Mouse (Mus musculus): Measurements from ENCODE around the gene Dnajc3. TPM values are rescaled to one million over a fixed set of nuclear protein-coding genes. Genes with fewer than 3 reads are reported as not detected.

Gene Dnajc3
- total and polyA plus RNA-seq, 3 experiments = 12.7 to 18.5 TPM; not detected in 1

DNA sequence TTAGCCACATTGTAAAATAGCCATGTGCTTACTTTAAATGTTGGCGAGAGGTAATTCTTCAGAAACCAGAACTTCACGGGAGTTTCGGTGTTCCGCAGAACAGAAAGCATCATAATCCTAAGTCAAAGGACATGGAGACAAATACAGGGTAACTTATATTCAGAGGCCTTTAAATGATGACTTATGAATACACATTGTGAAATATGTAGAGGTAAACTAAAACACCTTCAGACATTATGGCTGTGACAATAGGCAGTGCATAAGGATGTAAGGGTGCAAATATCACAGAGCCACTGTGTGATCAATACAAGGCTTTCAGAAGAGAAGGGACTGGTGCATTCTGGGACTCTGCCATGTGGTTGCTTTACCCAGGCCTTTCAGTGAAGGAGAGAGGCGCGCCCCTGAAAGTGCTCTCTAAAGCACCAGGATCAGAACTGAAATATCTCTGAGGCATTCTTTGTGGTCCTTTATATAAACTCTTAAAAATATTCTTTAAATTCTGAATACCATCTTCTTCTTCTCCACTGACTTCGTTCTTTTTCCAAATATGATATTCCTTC is 70.3 kb downstream of the Dnajc3 start:
- Histone ChIP-seq H3K27me3 (ENCODE audit: control insufficient read depth in 1 of 2, insufficient read depth in 2 of 2, low read length in 2 of 2) (no peaks in the 10 kb centered on the region), H3K36me3 (ENCODE audit: control insufficient read depth in 1 of 2, insufficient read depth in 2 of 2, low read length in 2 of 2) (no peaks in the 10 kb centered on the region), H3K79me2 (ENCODE audit: control insufficient read depth, insufficient read depth, low read length, poor library complexity) (no peaks in the 10 kb centered on the region), H3K9me3 (replicated peaks; ENCODE audit: insufficient read depth, low read length) (no peaks in the 10 kb centered on the region), H3K27ac (ENCODE audit: control insufficient read depth, low read depth, low read length) (peak overlapping the region; percentile 65; the same call in 1 of the 2 replicates), H3K4me1 (ENCODE audit: control insufficient read depth in 1 of 2, insufficient read depth in 2 of 2, low read length in 2 of 2) (no peaks in the 10 kb centered on the region), H3K4me3 (ENCODE audit: control insufficient read depth in 1 of 2, insufficient read depth in 1 of 2, low read depth in 2 of 2, low read length in 2 of 2) (peak overlapping the region; percentile 76 to 80), H3K9ac (ENCODE audit: control insufficient read depth, low read depth, low read length, poor library complexity, severe bottlenecking) (peak overlapping the region; percentile 68)
- TF ChIP-seq NELFE (IDR thresholded peaks at IDR 0.05; ENCODE audit: low read depth, low read length) (no peak), MXI1 (IDR thresholded peaks at IDR 0.05; ENCODE audit: low read depth, low read length) (no peak), POLR2AphosphoS2 (IDR thresholded peaks at IDR 0.05; ENCODE audit: low read length) (no peak), E2F4 (IDR thresholded peaks at IDR 0.05; ENCODE audit: borderline replicate concordance, low read depth, low read length) (no peak), MAFK (IDR thresholded peaks at IDR 0.05; ENCODE audit: borderline replicate concordance, low read depth, low read length) (no peak), TBP (IDR thresholded peaks at IDR 0.05; ENCODE audit: low read depth, low read length) (no peak), EP300 (IDR thresholded peaks at IDR 0.05; ENCODE audit: low read depth in 1 of 2, low read length in 2 of 2) (no peak), ELF1 (IDR thresholded peaks at IDR 0.05; ENCODE audit: low read depth, low read length) (no peak), KAT2A (conservative IDR thresholded peaks at IDR 0.05; ENCODE audit: low read depth, low read length) (no peak), MYB (IDR thresholded peaks at IDR 0.05; ENCODE audit: low read depth, low read length) (no peak), MEF2A (IDR thresholded peaks at IDR 0.05; ENCODE audit: extremely low read depth, insufficient replicate concordance, low read depth, low read length, poor library complexity, severe bottlenecking) (no peak), MAX (IDR thresholded peaks at IDR 0.05; ENCODE audit: low read length) (no peak), RCOR1 (IDR thresholded peaks at IDR 0.05; ENCODE audit: low read depth, low read length) (no peak), NRF1 (IDR thresholded peaks at IDR 0.05; ENCODE audit: insufficient read depth, low read depth, low read length, poor library complexity, severe bottlenecking) (no peak), POLR2A (IDR thresholded peaks at IDR 0.05; ENCODE audit: control insufficient read depth in 1 of 2, insufficient read depth in 1 of 2, low read depth in 1 of 2, low read length in 2 of 2, poor library complexity in 1 of 2) (no peak)
- peak; percentile 35 for DNase-seq (ENCODE audit: low read depth, low spot score)

DNA sequence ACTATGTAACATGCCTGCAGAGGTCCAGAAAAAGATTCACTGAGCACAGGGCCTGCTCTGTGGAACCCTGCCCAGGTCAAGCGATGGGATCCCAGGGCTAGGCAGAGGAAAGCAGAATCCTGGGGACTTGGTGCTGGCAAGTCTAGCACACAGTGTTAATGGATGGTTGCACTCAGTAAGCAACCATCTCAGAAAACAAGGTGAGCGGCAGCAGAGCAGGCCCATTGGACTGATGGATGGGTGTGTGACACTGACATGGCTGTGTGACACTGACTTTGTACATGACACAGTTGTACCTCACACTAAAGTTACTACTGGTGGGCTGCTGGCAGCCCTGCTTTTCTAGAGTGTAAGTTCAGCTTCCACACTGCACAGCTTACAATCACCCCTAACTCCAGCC is 71.8 kb downstream of the Dnajc3 start:
- Histone ChIP-seq H3K4me3 (ENCODE audit: control insufficient read depth in 1 of 2, insufficient read depth in 1 of 2, low read depth in 2 of 2, low read length in 2 of 2) (no peak overlapping the region), H3K27me3 (ENCODE audit: control insufficient read depth in 1 of 2, insufficient read depth in 2 of 2, low read length in 2 of 2) (no peaks in the 10 kb centered on the region; a peak in 2 of 4 replicates), H3K79me2 (ENCODE audit: control insufficient read depth, insufficient read depth, low read length, poor library complexity) (no peaks in the 10 kb centered on the region), H3K27ac (ENCODE audit: control insufficient read depth, low read depth, low read length) (no peak overlapping the region), H3K36me3 (ENCODE audit: control insufficient read depth in 1 of 2, insufficient read depth in 2 of 2, low read length in 2 of 2) (no peaks in the 10 kb centered on the region), H3K9me3 (replicated peaks; ENCODE audit: insufficient read depth, low read length) (no peaks in the 10 kb centered on the region), H3K9ac (ENCODE audit: control insufficient read depth, low read depth, low read length, poor library complexity, severe bottlenecking) (no peak overlapping the region), H3K4me1 (ENCODE audit: control insufficient read depth in 1 of 2, insufficient read depth in 2 of 2, low read length in 2 of 2) (no peaks in the 10 kb centered on the region)
- no peak for DNase-seq (ENCODE audit: low read depth, low spot score)
- TF ChIP-seq TAL1 (IDR thresholded peaks at IDR 0.05; ENCODE audit: low read length) (no peak), MYB (IDR thresholded peaks at IDR 0.05; ENCODE audit: low read depth, low read length) (no peak), E2F4 (IDR thresholded peaks at IDR 0.05; ENCODE audit: borderline replicate concordance, low read depth, low read length) (no peak), TBP (IDR thresholded peaks at IDR 0.05; ENCODE audit: low read depth, low read length) (no peak), ETS1 (IDR thresholded peaks at IDR 0.05; ENCODE audit: low read depth, low read length) (no peak), RCOR1 (IDR thresholded peaks at IDR 0.05; ENCODE audit: low read depth, low read length) (no peak), USF1 (IDR thresholded peaks at IDR 0.05; ENCODE audit: low read depth, low read length) (no peak), MAZ (IDR thresholded peaks at IDR 0.05; ENCODE audit: low read depth, low read length) (no peak), MXI1 (IDR thresholded peaks at IDR 0.05; ENCODE audit: low read depth, low read length) (no peak), MAX (IDR thresholded peaks at IDR 0.05; ENCODE audit: low read length) (no peak), ZKSCAN1 (IDR thresholded peaks at IDR 0.05; ENCODE audit: low read depth, low read length) (no peak), CHD1 (IDR thresholded peaks at IDR 0.05; ENCODE audit: low read depth, low read length) (no peak), JUND (IDR thresholded peaks at IDR 0.05; ENCODE audit: low read depth, low read length) (no peak), NRF1 (IDR thresholded peaks at IDR 0.05; ENCODE audit: insufficient read depth, low read depth, low read length, poor library complexity, severe bottlenecking) (no peak), POLR2A (IDR thresholded peaks at IDR 0.05; ENCODE audit: control insufficient read depth in 1 of 2, insufficient read depth in 1 of 2, low read depth in 1 of 2, low read length in 2 of 2, poor library complexity in 1 of 2) (no peak), GATA1 (IDR thresholded peaks at IDR 0.05; ENCODE audit: low read depth, low read length) (no peak), MEF2A (IDR thresholded peaks at IDR 0.05; ENCODE audit: extremely low read depth, insufficient replicate concordance, low read depth, low read length, poor library complexity, severe bottlenecking) (no peak), POLR2AphosphoS2 (IDR thresholded peaks at IDR 0.05; ENCODE audit: low read length) (no peak), SMC3 (IDR thresholded peaks at IDR 0.05; ENCODE audit: low read depth, low read length) (no peak)
